Mouse (Mus musculus): ENCODE results near the gene Ibsp. TPM values are rescaled to one million over a fixed set of nuclear protein-coding genes. Genes with fewer than 3 reads are reported as not detected.

Ibsp gene
- not detected for total RNA-seq (2021)
- long read RNA-seq, experiment 1: 0 reads
- long read RNA-seq, experiment 2: 0 reads

GRCm38 (mm10) chr5:104298994-104299393 lies at the start of gene Ibsp:
Ibsp (plus strand) TSS chr5:104299171.
- Histone ChIP-seq H3K4me3 (no peak within 1 kb of the TSS), H3K27ac (no peak within 1 kb of the TSS)
- intact Hi-C loops (cut with DNase I): no loop called here
- no peak for DNase-seq
- TF ChIP-seq CTCF (IDR thresholded peaks at IDR 0.05): no peak

GRCm38 (mm10) chr5:104251811-104252210 lies 47.2 kb upstream of the Ibsp start:
- H3K27ac ChIP-seq: no peak overlapping the region
- DNase-seq: no peak
- intact Hi-C loops (cut with DNase I): no loop called here

GRCm38 (mm10) chr5:104256585-104256984 lies 42.4 kb upstream of the Ibsp start:
- DNase-seq: no peak
- no peak overlapping the region for H3K4me3 ChIP-seq
- no peak for TF ChIP-seq CTCF (IDR thresholded peaks at IDR 0.05)
- H3K27ac ChIP-seq: no peak overlapping the region
- intact Hi-C loops (cut with DNase I): no loop called here

More at GRCm38 (mm10) chr5:104251811-104252210, 47.2 kb upstream of the Ibsp start:
- no peak for TF ChIP-seq CTCF (IDR thresholded peaks at IDR 0.05)
- H3K4me3 ChIP-seq: no peak overlapping the region

- no peak for DNase-seq
- no peak for TF ChIP-seq CTCF (IDR thresholded peaks at IDR 0.05)
- no peak overlapping the region for H3K4me3 ChIP-seq
- H3K27ac ChIP-seq: no peak overlapping the region
- intact Hi-C loops (cut with DNase I): no loop called here
These were observed 37.0 kb upstream of the Ibsp start for GRCm38 (mm10) chr5:104261908-104262461.

GRCm38 (mm10) chr5:104263014-104263776 lies 35.8 kb upstream of the Ibsp start:
- no peak for TF ChIP-seq CTCF (IDR thresholded peaks at IDR 0.05)
- no peak for DNase-seq
- Histone ChIP-seq H3K27ac (no peak overlapping the region), H3K4me3 (no peak overlapping the region)
- intact Hi-C loops (cut with DNase I): no loop called here

- no peak overlapping the region for H3K27ac ChIP-seq
- no peak for TF ChIP-seq CTCF (IDR thresholded peaks at IDR 0.05)
- H3K4me3 ChIP-seq: no peak overlapping the region
- intact Hi-C loops (cut with DNase I): no loop called here
- no peak for DNase-seq
These were observed 4.8 kb upstream of the Ibsp start for GRCm38 (mm10) chr5:104294201-104294600.

- no peak for TF ChIP-seq CTCF (IDR thresholded peaks at IDR 0.05)
- intact Hi-C loops (cut with DNase I): no loop called here
- DNase-seq: no peak
- no peak overlapping the region for H3K27ac ChIP-seq
- no peak overlapping the region for H3K4me3 ChIP-seq
These were observed 15.1 kb downstream of the Ibsp start for GRCm38 (mm10) chr5:104314073-104314472.

GRCm38 (mm10) chr5:104325029-104325428 lies 26.1 kb downstream of the Ibsp start, which contains the start of gene Mepe:
Mepe (plus strand) TSS chr5:104325329.
- no peak for DNase-seq
- no peak within 1 kb of the TSS for H3K4me3 ChIP-seq
- intact Hi-C loops (cut with DNase I): no loop called here
- TF ChIP-seq CTCF (IDR thresholded peaks at IDR 0.05): no peak
- H3K27ac ChIP-seq: no peak within 1 kb of the TSS

GRCm38 (mm10) chr5:104326884-104327283 lies 27.9 kb downstream of the Ibsp start:
- no peak overlapping the region for H3K27ac ChIP-seq
- intact Hi-C loops (cut with DNase I): no loop called here
- TF ChIP-seq CTCF (IDR thresholded peaks at IDR 0.05): no peak
- no peak for DNase-seq
- no peak overlapping the region for H3K4me3 ChIP-seq

- no peak for TF ChIP-seq CTCF (IDR thresholded peaks at IDR 0.05)
- DNase-seq: no peak
- Histone ChIP-seq H3K4me3 (no peak overlapping the region), H3K27ac (no peak overlapping the region)
- intact Hi-C loops (cut with DNase I): no loop called here
These were observed 28.4 kb downstream of the Ibsp start for GRCm38 (mm10) chr5:104327389-104327788.

GRCm38 (mm10) chr5:104327876-104328275 lies 28.9 kb downstream of the Ibsp start:
- intact Hi-C loops (cut with DNase I): no loop called here
- Histone ChIP-seq H3K27ac (no peak overlapping the region), H3K4me3 (no peak overlapping the region)
- TF ChIP-seq CTCF (IDR thresholded peaks at IDR 0.05): no peak
- DNase-seq: no peak

- Histone ChIP-seq H3K4me3 (no peak overlapping the region), H3K27ac (no peak overlapping the region)
- no peak for DNase-seq
- TF ChIP-seq CTCF (IDR thresholded peaks at IDR 0.05): no peak
- intact Hi-C loops (cut with DNase I): no loop called here
These were observed 29.4 kb downstream of the Ibsp start for GRCm38 (mm10) chr5:104328317-104328850.

GRCm38 (mm10) chr5:104329381-104329780 lies 30.4 kb downstream of the Ibsp start:
- no peak for TF ChIP-seq CTCF (IDR thresholded peaks at IDR 0.05)
- Histone ChIP-seq H3K27ac (no peak overlapping the region), H3K4me3 (no peak overlapping the region)
- no peak for DNase-seq
- intact Hi-C loops (cut with DNase I): no loop called here
